Mouse (Mus musculus) cerebellum, adult 2 months (tissue): ENCODE data around the gene Rnf222.

Source experiments
- CTCF ChIP-seq: fragments of 200-500 bp; IDR thresholded peaks from 2 replicates; pipeline ENCODE4 v1.5.1; 2011; ENCODE audit warnings: low read depth, mild to moderate bottlenecking, control low read depth, low read length, moderate library complexity, borderline replicate concordance; ENCODE audit not compliant: insufficient read depth
- POLR2A ChIP-seq: fragments of 200-500 bp; IDR thresholded peaks from 2 replicates; pipeline ENCODE4 v1.6.1; 2011; ENCODE audit warnings: low read length, control low read depth, borderline replicate concordance; ENCODE audit not compliant: insufficient read depth

DNA sequence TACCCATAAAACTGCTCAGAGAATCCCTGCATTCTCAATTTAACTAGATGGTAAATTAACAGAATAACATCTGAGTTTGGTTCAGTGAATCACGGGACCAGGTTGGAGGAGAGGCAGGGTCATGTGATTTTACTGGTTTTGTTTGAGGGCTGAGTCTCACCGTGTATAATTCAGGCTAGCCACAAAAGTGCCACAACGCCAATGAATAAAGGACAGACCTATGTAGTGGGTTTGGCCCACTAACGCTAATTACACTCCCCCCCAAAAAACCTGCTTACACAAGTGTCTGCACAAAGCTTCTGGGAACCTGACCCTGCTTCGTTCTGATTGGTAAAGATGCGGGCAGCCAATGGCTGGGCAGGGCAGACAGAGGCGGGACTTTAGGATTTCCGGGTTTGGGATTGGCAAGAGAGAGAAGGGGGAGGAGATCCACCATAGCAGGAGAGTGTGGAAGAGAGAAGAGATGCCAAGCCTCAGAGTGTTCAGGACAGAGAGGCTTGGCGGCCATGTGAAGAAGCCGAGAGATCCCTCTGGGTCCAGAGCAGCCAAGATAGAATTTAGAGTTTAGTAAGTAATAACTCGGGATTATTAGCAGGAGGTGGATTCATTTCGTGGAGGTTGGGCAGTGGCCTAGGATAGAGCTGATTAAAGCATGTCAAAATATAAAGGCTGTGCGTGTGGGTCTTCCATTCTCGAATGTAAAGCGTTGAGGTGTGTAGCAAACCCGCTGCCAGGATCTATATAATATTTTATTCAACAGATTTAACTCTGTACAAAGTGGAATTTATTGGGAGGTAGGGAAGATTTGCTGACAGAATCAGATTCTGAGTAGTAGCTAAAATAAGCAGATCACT is 51.3 kb downstream of the Rnf222 start:
- no peak for TF ChIP-seq CTCF
- TF ChIP-seq POLR2A, result peak; percentile 93; the same call in 1 of the 2 replicates
